Mouse (Mus musculus) ES-Bruce4 (cell line): ENCODE data around the gene Adcy1.

Experiments used
- CTCF ChIP-seq: IDR thresholded peaks from one replicate; pipeline ENCODE4 v1.8.1; 2011; ENCODE audit warnings: low read depth, low read length
- EP300 ChIP-seq: IDR thresholded peaks from 2 replicates; pipeline ENCODE4 v1.6.1; 2011; ENCODE audit warnings: low read depth, low read length; ENCODE audit not compliant: insufficient read depth
- POLR2A ChIP-seq: IDR thresholded peaks from one replicate; pipeline ENCODE4 v1.8.1; 2011; ENCODE audit warnings: low read length; ENCODE audit not compliant: insufficient read depth

DNA sequence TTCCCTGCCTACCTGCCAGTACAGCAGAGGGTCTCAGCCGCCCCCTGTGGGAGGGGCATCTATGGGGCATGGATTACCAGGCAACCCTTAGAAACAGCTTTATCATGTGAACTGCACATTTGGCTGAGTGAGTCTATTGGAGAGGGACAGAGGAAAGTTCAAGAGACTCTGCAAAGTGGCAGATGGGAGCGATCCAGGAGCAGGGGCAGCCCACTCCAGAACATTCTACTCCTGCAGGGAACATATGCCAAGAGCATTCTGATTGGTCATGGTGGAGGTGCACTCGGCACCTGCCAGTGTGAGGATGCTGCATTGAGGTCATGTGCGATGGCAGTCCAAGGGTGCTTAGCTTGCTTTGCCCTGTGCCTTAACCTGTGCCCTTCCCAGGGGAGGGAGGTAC, 6.5 kb downstream of the Adcy1 start:
- no peak for TF ChIP-seq CTCF
- no peak for TF ChIP-seq POLR2A
- no peak for TF ChIP-seq EP300
